Mouse (Mus musculus) kidney, adult 10 weeks (tissue): Measurements from ENCODE around the gene Arid3a. TPM values are rescaled to one million over a fixed set of nuclear protein-coding genes. Genes with fewer than 3 reads are reported as not detected.

ENCODE experiments used
- polyA plus RNA-seq: library from polyadenylated mRNA; stranded (reverse); fragments of 350-450 nt; fragmentation: Illumina TruSeq; extraction: RNeasy Lipid Tissue Mini Kit (QIAGEN cat#74804); gene quantifications from one replicate; pipeline ENCODE4 v1.2.3, GENCODE M21; 2014; ENCODE audit warnings: low read depth, low replicate concordance

Arid3a gene
- polyA plus RNA-seq: 3.1 TPM

GRCm38 (mm10) chr10:79926491-79927323, at the start of gene Arid3a:
TSS of gene Arid3a (plus strand) at chr10:79927043.

GRCm38 (mm10) chr10:79886054-79886453, 40.8 kb upstream of the Arid3a start, which contains the start of gene Elane:
TSS of gene Elane (plus strand) at chr10:79886247.

GRCm38 (mm10) chr10:79890670-79891069, 36.2 kb upstream of the Arid3a start, which contains the start of gene Cfd:
TSS of gene Cfd (plus strand) at chr10:79890853.

GRCm38 (mm10) chr10:79908167-79909091, 18.4 kb upstream of the Arid3a start, which contains the start of gene Med16:
TSS of gene Med16 (minus strand) at chr10:79908923.

GRCm38 (mm10) chr10:79910556-79910955, 16.3 kb upstream of the Arid3a start, which contains the start of gene Gm26602:
TSS of gene Gm26602 (plus strand) at chr10:79910856.

GRCm38 (mm10) chr10:79916808-79917531, 9.9 kb upstream of the Arid3a start, which contains the start of gene Kiss1r:
TSS of gene Kiss1r (plus strand) at chr10:79916971.

GRCm38 (mm10) chr10:79920958-79921535, 5.8 kb upstream of the Arid3a start, which contains the start of gene R3hdm4:
TSS of gene R3hdm4 (minus strand) at chr10:79921208.

GRCm38 (mm10) chr10:79959847-79960601, 33.2 kb downstream of the Arid3a start, which contains the start of gene Wdr18:
TSS of gene Wdr18 (plus strand) at chr10:79960152.

GRCm38 (mm10) chr10:79970415-79971182, 43.8 kb downstream of the Arid3a start, which contains the start of gene Grin3b:
TSS of gene Grin3b (plus strand) at chr10:79970715.

GRCm38 (mm10) chr10:79984195-79984816, 57.5 kb downstream of the Arid3a start, which contains the start of gene Tmem259:
TSS of gene Tmem259 (minus strand) at chr10:79984330.

GRCm38 (mm10) chr10:79988506-79989271, 61.8 kb downstream of the Arid3a start, which contains the start of gene Cnn2:
TSS of gene Cnn2 (plus strand) at chr10:79988584.

GRCm38 (mm10) chr10:79996272-79997033, 69.6 kb downstream of the Arid3a start, which contains the start of gene Abca7:
TSS of gene Abca7 (plus strand) at chr10:79996494.

Other genes with a start within 250 kb of the Arid3a start
- gene Cdc34, start 244.8 kb upstream of the Arid3a start, polyA plus RNA-seq: not detected
- not detected for gene Gzmm, start 238.0 kb upstream of the Arid3a start, polyA plus RNA-seq
- gene Bsg, start 222.6 kb upstream of the Arid3a start, polyA plus RNA-seq: 293 TPM
- gene Hcn2, start 210.4 kb upstream of the Arid3a start, polyA plus RNA-seq: not detected
- gene Polrmt, start 180.5 kb upstream of the Arid3a start, polyA plus RNA-seq: 4.2 TPM
- not detected for gene Fgf22, start 172.0 kb upstream of the Arid3a start, polyA plus RNA-seq
- gene Rnf126, start 160.1 kb upstream of the Arid3a start, polyA plus RNA-seq: 0.36 TPM
- 2.6 TPM for gene Fstl3, start 149.8 kb upstream of the Arid3a start, polyA plus RNA-seq
- not detected for gene Prss57, start 136.1 kb upstream of the Arid3a start, polyA plus RNA-seq
- gene Palm, start 133.5 kb upstream of the Arid3a start, polyA plus RNA-seq: 1.1 TPM
- 0.49 TPM for gene Misp, start 106.1 kb upstream of the Arid3a start, polyA plus RNA-seq
- gene Ptbp1, start 72.6 kb upstream of the Arid3a start, polyA plus RNA-seq: 40.9 TPM
- not detected for gene Prtn3, start 52.6 kb upstream of the Arid3a start, polyA plus RNA-seq
- gene Plppr3, start 52.4 kb upstream of the Arid3a start, polyA plus RNA-seq: not detected
- gene Elane, start 40.8 kb upstream of the Arid3a start, polyA plus RNA-seq: not detected
- not detected for gene Cfd, start 36.2 kb upstream of the Arid3a start, polyA plus RNA-seq
- gene Med16, start 18.1 kb upstream of the Arid3a start, polyA plus RNA-seq: 0.20 TPM
- gene Gm26602, start 16.2 kb upstream of the Arid3a start, polyA plus RNA-seq: not detected
- gene Kiss1r, start 10.1 kb upstream of the Arid3a start, polyA plus RNA-seq: 0.16 TPM
- gene R3hdm4, start 5.8 kb upstream of the Arid3a start, polyA plus RNA-seq: 6.4 TPM
- 1.7 TPM for gene Wdr18, start 33.1 kb downstream of the Arid3a start, polyA plus RNA-seq
- gene Grin3b, start 43.7 kb downstream of the Arid3a start, polyA plus RNA-seq: not detected
- 0.40 TPM for gene Tmem259, start 57.3 kb downstream of the Arid3a start, polyA plus RNA-seq
- 3.0 TPM for gene Cnn2, start 61.5 kb downstream of the Arid3a start, polyA plus RNA-seq
- gene Abca7, start 69.5 kb downstream of the Arid3a start, polyA plus RNA-seq: 0.12 TPM
- not detected for gene Arhgap45, start 89.6 kb downstream of the Arid3a start, polyA plus RNA-seq
- gene Polr2e, start 112.8 kb downstream of the Arid3a start, polyA plus RNA-seq: 0.32 TPM
- 92.2 TPM for gene Gpx4, start 120.1 kb downstream of the Arid3a start, polyA plus RNA-seq
- gene Sbno2, start 178.5 kb downstream of the Arid3a start, polyA plus RNA-seq: 0.24 TPM
- 3.9 TPM for gene Stk11, start 188.8 kb downstream of the Arid3a start, polyA plus RNA-seq
- gene Atp5d, start 211.6 kb downstream of the Arid3a start, polyA plus RNA-seq: 0.85 TPM
- not detected for gene Cbarp, start 213.8 kb downstream of the Arid3a start, polyA plus RNA-seq
- gene Midn, start 221.2 kb downstream of the Arid3a start, polyA plus RNA-seq: 5.1 TPM
- 12.5 TPM for gene Cirbp, start 238.9 kb downstream of the Arid3a start, polyA plus RNA-seq
- gene 1600002K03Rik, start 245.9 kb downstream of the Arid3a start, polyA plus RNA-seq: not detected